ENCODE assay signal across 14 mouse cellular contexts in the genomic region with DNA sequence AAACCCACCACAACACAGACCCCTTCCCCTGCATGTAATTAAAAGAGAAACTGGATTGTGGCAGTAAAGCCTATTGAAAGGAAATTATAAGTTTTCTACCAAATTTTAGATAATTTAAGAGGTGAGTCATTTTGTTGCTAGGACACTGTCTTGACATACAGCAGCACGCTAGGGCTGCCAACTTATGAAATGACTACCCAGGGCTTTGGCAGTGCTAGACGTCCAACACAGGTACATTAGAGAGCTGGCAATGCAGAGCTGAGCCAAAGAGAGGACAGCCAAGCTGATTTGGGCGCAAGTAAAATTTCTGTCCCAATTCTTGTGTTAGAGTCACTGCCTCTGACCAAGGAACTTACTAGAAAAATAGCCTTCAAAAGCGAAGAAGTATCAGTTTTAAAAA.
"Had no signal": no experiment of that assay in that cellular context is flagged by ENCODE, and none has a peak within 500 bp of the region (broad histone marks: within the 10 kb centered on the region; RNA-seq: fewer than 3 reads in every experiment).

No protein-coding gene starts in this region.

- H3K27ac ChIP-seq: kidney, postnatal 0 days; limb, embryonic 13.5 days; liver, embryonic 13.5 days; midbrain, embryonic 15.5 days; neural tube, embryonic 12.5 days; stomach, postnatal 0 days had no signal

- H3K4me1 ChIP-seq: liver, embryonic 13.5 days; midbrain, embryonic 15.5 days; neural tube, embryonic 12.5 days had no signal

- H3K27me3 ChIP-seq: limb, embryonic 13.5 days; liver, embryonic 13.5 days; midbrain, embryonic 15.5 days; neural tube, embryonic 12.5 days had no signal

- ATAC-seq: midbrain, embryonic 15.5 days had no signal

- H3K9ac ChIP-seq: limb, embryonic 13.5 days; liver, embryonic 13.5 days; midbrain, embryonic 15.5 days; neural tube, embryonic 12.5 days had no signal

- DNase-seq: kidney, adult 11 months; kidney, adult 9 months; kidney, postnatal 36 days; layer of hippocampus, adult 9-11 months; layer of hippocampus, postnatal 36 days; liver, embryonic 13.5 days; lung, adult 18-20 months; thymus, postnatal 4 days had no signal

- H3K4me2 ChIP-seq: limb, embryonic 13.5 days; liver, embryonic 13.5 days; midbrain, embryonic 11.5 days; midbrain, embryonic 15.5 days; neural tube, embryonic 12.5 days had no signal

- H3K9me3 ChIP-seq: limb, embryonic 13.5 days; liver, embryonic 13.5 days; midbrain, embryonic 15.5 days; neural tube, embryonic 12.5 days had no signal

- H3K36me3 ChIP-seq: limb, embryonic 13.5 days; liver, embryonic 13.5 days; midbrain, embryonic 15.5 days; neural tube, embryonic 12.5 days had no signal

- H3K4me3 ChIP-seq: limb, embryonic 13.5 days; liver, embryonic 13.5 days; midbrain, embryonic 15.5 days; neural tube, embryonic 12.5 days had no signal
